Mouse (Mus musculus): ENCODE data around the gene Gm10190. TPM values are rescaled to one million over a fixed set of nuclear protein-coding genes. Genes with fewer than 3 reads are reported as not detected.
A peak's percentile ranks its signal among the peaks of the same experiment; 100 is the strongest.
"Not testable (repeated sequence)": the region's sequence is repeated elsewhere in the genome, so short reads cannot be mapped to it uniquely, and the experiment has no call there.

Gm10190 gene
- not detected for total RNA-seq (2021)
- long read RNA-seq, experiment 1, partial matches to known transcripts: 0 of 3 reads
- long read RNA-seq, experiment 1, other reads (novel, unspliced or antisense): 0 of 3 reads
- long read RNA-seq, experiment 2: 0 reads

DNA sequence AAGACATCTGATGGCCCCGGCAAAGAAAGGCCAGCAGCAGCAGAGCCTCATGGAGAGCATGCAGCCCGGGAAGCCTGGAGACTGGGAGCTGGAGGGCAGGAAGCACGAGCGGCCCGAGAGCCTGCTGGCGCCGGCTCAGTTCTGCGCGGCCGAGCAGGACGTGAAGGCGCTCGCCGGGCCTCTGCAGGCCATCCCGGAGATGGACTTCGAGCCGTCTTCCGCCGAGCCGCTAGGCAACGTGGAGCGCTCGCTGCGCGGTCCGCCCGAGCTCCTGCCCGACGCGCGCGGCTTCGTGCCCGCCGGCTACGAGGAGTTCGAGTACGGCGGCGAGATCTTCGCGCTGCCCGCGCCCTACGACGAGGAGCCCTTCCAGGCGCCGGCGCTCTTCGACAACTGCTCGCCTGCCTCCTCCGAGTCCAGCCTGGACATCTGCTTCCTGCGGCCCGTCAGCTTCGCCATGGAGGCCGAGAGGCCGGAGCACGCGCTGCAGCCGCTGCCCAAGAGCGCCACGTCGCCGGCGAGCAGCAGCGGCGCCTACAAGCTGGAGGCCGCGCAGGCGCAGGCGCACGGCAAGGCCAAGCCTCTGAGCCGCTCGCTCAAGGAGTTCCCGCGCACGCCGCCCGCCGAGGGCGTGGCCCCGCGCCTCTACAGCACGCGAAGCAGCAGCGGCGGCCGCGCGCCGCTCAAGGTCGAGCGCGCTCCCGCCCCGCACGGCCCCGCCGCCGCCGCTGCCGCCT lies at the start of gene Gm10190:
Gene Gm10190, minus strand, starts transcription at position 553 of the 737 bp plus-strand sequence.
- peak; percentile 79 to 90 for DNase-seq (ENCODE audit: low spot score in 2 of 2)

DNA sequence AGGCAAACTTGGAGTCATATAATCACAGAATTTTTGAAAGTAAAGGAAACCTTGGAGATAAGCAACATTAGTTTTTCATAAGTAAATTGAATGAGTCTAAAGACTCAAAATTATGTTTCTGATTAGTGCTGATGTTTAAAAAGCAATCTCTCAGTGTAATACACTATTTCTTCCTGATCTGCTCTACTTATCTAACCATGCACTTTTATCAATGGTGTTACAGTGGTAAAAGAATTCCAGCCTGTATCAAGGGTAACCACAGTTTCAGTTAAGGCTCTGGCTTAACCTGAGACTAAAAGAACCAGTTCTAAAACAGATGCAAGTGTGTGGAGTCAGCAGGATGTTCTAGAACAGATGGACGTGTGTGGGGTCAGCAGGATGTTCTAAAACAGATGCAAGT lies 47.7 kb upstream of the Gm10190 start:
- DNase-seq (ENCODE audit: low spot score in 2 of 2): no peak

DNA sequence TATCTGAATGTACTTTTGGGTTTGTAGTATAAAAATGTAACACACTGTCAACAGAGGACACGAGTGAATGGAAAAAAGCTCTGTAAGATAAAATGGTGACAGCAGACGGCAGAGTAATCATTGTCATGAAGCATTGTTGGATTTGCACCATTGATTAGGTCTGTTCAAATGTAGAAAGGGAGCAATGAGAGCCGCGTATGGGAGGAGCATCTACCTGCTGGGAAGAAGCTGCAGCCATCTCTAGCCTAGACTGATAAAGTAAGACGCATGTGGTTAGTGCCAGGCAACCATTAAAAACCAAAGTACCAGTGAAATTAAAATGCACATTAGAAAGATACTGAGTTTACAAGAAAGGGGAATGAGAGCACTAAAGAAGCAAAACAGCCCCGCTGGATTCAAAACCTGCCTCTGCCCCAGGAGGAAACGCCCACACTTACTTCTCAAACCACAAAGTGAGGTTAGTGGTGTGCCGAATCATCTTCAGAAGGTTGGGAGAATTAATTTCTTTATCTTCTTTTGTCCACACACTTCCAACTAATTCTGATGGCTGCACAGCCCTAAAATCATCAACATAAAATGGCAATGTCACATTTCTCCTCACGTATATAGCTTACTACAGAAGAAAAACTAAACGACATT lies 45.4 kb upstream of the Gm10190 start:
- DNase-seq (ENCODE audit: low spot score in 2 of 2): no peak

DNA sequence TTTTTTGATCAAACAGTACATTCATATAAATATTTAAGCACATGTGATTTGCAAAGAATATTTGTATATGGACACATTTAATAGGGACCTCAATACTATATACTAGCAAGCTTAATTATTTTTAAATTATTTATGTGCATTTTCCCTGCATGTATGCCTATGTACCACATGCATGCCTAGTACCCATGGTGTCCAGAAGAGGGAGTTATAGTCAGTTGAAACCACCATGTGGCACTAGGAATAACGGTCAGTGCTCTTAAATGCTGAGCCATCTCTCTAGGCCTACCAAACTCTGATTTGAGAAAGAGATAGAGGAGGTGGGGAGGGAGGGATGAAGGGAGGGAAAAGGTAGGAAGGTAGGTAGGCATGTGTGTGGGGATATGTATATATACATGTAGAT lies 37.8 kb upstream of the Gm10190 start:
- DNase-seq (ENCODE audit: low spot score in 2 of 2): no peak

DNA sequence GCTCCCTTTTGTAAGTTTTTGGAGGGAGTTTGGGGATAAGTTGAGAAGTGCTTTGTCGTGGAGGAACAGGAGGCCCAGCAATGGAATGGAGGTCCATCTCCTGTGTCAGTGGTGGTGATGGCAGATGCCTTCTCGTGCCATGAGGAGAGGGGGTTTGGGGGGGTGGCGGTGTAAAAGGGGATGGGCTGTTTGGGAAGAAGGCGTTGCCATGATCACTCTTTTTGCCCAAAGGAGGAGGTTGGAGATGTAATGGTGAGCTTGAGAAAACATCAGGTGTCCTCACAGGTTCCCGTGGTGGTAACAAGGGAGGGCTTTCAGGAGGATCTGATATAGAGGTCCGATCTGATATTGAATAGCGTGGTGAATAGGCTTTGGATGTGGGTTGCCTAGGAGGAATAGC lies 24.9 kb upstream of the Gm10190 start:
- no peak for DNase-seq (ENCODE audit: low spot score in 2 of 2)

DNA sequence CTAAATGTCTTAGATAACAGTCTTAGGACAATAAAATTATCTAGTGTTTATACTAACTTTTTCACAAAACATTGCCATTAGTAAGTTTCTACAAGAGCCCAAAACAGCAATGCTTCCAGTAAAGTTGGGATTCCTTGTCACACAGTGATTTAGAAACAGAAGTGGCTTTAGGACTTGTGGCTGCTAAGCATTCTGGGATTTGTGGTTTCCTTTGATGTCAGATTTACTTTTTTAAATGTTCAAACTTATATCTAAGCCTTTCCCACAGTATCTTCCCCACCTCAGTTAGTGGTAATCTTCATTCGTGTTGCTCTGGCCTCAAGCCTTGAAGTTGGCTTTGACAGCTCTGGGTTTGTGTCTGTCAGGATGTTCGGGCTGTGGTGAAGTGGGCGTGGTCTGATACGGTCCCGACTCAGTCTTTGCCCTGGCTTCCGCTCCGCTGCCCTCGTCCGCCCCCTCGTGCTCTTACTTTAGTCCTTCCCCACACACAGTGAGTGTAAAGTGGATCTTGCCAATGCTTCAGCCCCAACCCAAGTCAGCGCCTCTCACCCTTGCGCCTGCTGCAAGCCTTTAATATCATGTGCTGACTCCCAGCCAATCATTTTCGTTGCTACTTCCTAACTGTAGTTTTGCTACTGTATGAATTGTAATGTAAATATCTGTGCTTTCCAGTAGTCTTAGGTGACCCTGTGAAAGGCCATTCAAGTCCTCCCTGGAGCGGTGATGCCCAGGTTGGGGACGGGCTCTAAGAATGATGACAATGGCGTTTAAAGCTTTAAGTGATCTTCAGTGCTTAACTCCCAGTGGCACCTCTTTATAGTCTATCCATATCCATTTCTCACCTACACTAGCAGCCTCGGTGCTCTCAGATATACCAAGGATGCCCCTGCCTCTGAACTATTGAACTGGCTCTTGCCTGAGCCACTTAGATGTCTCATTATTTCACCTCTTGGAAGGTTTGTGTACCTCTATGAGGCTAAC lies 18.4 kb upstream of the Gm10190 start:
- DNase-seq (ENCODE audit: low spot score in 2 of 2): peak in 1 of 2 experiments; percentile 18

DNA sequence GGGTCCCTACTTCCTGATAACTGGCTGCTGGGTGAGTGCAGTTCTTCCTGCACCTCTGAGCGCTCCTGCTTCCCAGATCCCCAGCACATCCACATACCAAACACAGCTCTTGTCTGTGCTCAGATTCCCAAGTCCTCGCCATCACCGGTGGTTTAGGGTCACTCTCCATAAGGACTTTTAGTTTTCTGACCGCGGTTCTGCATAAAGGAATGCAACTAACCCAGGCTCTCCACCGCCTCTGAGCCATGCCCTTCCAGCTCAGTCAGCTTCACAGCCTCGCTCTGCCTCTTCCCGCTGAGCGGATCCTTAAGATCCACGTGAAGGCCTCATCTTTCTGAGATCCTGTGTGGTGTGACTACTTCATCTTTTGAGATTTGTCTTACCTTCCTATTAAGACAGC lies 16.7 kb upstream of the Gm10190 start:
- DNase-seq (ENCODE audit: low spot score in 2 of 2): no peak

DNA sequence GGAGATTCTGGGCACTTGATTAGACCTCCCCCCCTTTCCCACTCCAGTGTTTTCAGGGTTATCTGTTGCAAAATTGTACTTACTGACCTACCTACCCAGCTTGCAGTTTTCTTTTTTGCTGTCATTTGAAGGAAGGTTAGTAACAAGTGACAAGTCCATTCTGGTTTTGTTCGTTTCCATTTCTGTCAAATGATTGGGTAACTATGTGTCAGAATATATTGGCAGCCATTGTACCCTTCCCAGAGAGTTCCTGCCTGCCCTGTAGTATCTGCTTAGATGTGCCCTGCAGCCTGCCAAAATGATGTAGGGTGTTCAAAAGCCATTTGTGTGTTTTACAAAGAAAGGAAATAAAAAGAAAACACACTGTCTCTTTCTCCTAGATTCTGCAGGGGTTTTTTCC lies 12.3 kb upstream of the Gm10190 start:
- no peak for DNase-seq (ENCODE audit: low spot score in 2 of 2)

DNA sequence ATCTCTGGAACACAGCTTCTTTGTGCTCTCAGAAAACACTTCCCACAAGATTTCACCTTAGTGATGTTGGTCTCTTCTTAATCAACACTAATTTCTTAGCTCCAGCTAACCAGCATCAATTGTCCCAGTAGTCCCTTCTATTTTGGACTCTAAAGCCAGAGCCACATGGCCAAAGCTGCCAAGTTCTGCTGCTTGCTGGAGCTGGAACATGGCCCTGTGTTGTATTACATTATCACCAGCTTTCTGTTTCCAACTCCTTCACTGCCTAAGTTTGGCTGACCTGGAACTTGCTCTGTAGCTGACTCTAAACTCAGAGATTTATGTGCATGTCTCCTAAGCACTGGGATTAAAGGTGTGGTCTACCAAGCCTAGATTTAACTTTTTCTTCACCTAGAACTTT lies 5.0 kb upstream of the Gm10190 start:
- not testable (repeated sequence) for DNase-seq (ENCODE audit: low spot score in 2 of 2)

DNA sequence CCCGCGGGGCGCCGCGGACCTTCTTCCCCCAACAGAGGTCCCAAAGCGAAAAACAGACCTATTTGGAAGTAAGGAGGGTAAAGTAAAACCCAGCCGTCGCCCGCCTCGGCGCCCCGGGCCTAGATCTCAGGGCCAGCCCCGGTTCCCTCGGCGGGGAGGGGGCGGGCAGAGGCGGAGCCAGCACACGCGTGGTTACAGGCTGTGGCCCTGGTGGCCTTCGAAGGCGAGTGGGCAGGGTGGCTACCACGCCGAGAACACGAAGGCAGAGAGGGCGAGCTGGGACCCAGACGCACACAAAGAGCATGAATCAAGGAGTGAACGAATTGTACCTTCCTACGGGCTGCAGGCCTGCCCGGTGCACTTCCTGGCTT lies 370 bp upstream of the Gm10190 start:
- DNase-seq (ENCODE audit: low spot score in 2 of 2): no peak

DNA sequence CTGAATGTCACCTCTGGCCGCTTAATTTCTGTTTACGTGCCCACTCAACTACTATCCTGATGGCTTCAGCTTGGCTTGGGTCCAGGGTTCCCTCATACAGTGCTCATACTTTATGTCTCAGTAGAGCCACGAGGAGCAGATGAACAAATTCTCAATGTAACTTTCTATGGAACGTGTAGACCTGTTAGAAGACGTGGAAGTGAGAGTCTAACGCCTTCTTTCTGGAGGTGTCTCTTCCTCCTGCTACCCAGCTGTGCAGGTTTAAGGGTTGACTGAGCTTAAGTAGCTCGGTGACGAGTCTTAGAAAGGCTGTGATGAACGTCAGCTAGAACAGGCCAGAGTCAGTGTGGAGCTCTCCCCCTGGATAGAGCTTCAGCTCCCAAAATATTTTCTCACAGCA lies 4.7 kb downstream of the Gm10190 start:
- DNase-seq (ENCODE audit: low spot score in 2 of 2): no peak

DNA sequence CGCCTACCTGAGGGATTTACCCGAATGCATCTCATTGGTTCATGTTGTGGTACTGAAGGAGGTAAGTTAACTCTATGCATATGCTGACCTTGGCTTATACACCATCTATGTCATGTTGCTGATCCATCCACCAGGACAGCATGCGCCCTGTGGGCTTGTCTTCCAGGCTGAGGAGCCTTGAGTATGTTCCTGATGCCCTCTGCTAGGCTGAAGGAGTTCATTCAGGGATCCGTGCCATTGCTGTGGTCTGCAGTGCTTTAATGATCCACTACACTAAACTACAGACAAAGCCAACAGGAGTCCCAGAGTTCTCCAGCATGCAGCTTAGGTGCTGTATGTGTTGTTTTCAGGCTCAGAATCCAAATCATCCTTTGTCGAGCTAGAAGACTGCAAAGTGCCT lies 6.1 kb downstream of the Gm10190 start:
- DNase-seq (ENCODE audit: low spot score in 2 of 2): peak in 1 of 2 experiments; percentile 4

DNA sequence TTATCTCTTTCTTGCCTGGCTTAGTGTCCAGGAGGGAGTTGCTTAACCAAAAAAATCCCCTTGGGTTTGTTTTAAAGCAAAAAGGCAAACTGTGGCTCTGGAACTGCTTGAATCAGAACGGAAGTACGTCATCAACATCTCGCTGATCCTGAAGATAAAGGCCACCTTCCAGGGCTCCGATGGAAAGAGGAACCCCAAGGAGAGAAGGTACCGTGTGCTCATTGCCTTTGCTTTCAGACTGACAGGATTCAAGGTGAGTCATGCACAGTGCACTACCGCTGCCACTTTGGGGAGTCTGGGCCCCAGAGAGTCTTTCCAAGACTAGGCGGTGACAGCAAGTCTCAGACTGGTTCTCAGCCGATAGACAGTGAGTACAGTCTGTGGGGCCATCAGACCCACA lies 13.1 kb downstream of the Gm10190 start:
- DNase-seq (ENCODE audit: low spot score in 2 of 2): no peak

DNA sequence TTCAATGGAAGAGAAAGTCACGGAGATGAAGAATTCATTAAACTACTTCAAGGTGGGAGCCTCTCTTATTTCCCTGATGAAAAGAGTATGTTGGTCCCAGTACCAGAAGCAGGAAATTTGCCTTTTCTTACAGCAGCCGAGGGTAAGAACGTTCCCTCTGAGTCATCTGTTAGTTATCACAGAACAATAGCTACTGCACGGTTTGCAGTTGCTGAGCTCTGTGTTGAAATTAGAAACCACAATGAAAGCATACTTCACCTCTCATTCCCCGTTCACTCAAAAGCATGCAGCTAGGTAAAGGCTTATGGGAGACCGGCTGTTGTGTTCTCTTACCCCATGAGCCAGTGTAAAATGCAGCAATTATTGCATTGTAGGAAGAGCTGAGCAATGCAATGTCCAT lies 26.1 kb downstream of the Gm10190 start:
- DNase-seq (ENCODE audit: low spot score in 2 of 2): no peak

DNA sequence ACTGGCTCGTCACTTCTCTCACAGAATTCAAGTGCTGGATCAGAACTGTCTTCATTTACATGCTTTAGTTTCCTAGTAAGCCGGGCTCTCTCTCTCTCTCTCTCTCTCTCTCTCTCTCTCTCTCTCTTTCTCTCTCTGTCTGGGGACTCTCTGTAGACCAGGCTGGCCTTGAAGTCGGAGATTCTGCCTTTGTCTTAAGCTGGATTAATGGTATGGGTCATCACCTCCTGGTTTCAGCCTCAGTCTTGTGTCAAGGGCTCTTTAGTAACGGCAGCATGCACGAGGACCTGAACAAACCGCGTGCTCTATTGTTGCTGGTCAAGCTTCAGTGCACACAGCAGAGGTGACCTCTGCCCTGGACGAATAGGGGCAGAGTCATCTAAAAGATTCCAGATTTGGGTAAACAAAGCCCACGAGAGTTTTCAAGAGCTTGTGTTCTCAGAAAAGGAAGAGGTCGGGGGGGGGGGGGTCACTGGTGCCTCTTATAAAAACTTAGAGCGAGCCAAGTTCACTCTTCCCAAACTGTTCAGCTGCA lies 26.7 kb downstream of the Gm10190 start:
- DNase-seq (ENCODE audit: low spot score in 2 of 2): no peak

DNA sequence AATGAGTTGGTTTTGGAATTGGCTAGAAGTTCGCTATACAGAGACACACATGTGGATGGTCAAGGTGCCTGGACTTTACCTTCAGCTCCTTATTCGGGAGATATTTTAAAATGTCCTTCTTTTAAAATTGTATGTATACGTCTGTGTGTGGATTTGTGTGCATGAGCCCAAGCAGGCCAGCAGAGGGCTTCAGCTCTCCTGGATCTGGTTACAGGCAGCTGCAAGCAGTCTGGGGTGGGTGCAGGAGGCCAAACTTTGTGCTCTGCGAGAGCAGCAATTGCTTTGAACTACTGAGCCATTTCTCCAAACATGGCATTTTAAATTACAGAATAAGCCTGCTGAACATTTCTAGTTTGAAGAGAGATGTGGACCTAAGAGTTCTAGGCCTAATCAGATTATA lies 28.1 kb downstream of the Gm10190 start:
- DNase-seq (ENCODE audit: low spot score in 2 of 2): no peak

DNA sequence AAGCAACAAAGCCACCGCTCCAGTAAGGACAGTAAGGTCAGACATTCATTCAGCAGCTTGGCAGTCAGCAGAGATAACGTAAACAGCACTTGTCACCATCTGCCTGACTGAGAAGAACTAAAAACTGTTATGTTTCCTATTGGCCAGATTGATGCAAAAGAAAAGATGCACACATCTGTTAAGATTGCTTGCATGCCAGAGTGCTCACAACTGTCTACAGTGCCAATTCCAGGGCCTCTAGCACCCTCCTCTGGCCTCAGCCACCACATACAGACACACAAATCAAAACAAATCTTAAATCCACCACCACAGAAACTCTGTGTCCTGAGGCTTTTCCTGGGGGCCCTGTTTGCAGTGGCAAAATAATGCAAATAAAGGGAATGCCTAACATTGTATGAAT lies 41.0 kb downstream of the Gm10190 start:
- DNase-seq (ENCODE audit: low spot score in 2 of 2): no peak

DNA sequence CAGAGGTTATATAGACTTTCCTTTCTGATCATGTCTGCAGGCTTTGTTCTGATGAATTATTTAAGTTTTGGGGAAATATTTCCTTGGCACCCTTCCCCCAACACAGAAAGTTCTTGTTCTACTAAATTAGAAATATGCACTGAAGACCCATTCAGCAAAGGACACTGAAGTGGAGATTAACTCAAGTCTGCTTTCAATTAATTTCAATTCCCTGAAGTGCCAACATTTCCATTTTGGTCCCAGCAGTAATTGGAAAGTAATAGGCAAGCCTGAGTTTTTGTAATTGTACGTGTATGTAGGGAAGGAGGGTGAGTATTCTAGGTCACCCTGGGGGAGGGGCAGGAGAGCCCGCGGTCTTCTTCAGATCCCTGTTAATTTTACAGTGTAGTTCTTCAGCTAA lies 46.9 kb downstream of the Gm10190 start:
- no peak for DNase-seq (ENCODE audit: low spot score in 2 of 2)

DNA sequence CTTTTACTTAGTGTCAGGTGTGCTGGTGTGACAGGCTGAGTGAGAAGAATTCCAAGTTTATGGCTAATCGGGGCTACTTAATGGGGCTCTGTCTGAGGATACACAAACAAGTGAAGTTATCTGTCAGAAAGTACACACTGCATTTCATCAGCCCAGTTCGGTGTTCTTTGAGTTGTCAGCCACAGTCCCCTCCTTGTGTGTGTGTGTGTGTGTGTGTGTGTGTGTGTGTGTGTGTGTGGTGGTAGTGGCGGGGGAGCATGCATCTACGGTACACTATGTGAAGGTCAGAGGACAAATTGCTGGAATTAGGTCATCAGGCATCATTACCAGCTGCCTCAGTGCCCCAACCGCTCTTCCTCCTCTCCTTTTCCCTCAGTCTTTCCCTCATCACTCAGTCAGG lies 47.9 kb downstream of the Gm10190 start:
- no peak for DNase-seq (ENCODE audit: low spot score in 2 of 2)

DNA sequence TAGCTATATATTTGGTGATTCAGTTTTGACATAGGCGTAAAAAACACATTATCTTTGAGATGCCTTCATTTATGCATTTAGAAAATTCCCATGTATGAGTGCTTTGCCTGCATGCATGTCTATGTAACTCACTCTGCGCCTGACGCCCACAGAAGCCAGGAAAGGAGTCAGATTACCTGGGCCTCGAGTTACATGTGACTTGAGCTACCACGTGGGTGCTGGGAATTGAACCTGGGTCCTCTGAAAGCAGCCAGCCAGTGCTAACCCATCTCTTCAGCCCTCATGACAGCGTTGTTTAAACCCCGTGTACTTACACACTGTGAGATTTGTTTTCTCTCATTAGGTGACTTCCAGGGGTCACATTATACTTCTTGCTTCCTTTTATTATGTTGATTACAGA lies 48.8 kb downstream of the Gm10190 start:
- no peak for DNase-seq (ENCODE audit: low spot score in 2 of 2)

DNA sequence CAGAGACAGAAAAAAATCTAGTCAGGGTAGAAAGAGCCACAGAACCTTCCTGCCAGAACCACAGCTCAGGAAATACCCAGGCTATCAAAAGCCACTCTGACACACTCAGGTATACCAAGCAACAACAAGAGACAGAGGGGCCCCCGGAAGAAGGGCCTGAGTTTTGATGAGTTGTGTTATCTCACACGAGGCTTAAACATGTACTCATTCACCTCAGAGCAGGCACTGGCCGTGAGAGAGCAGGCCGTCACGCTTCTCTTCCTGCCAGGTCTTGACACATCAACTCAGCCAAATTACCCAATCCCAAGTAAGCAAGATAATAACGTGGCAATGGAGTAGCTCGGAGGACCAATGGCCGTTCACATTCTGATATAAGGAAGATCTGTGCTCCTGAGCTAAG lies 49.7 kb downstream of the Gm10190 start:
- DNase-seq (ENCODE audit: low spot score in 2 of 2): no peak

All from left cerebral cortex, adult 18-20 months (tissue).